Mouse (Mus musculus): ENCODE measurements around the gene Hs3st3a1. TPM values are rescaled to one million over a fixed set of nuclear protein-coding genes. Genes with fewer than 3 reads are reported as not detected.

Gene Hs3st3a1
- polyA plus RNA-seq, 1 experiment from 2014 or later = 4.6 TPM

DNA sequence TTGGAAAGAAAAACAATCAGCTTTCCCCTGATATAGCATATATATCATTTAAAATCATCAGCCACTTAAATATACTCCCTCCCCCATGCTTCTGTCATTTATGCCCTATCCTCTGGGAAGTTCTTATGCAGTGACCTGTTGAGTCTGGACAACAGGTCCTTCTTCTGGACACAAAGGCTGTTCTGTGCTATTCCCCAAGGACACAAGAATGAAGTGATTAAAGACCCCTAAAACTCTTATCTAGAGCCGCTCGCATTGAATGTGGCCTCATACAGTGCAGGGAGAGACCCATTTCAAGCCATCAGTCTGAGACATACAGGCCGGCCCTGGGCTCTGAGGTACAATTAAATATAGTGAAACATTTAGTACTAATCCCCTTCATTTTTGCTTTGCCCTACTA lies 2.6 kb downstream of the Hs3st3a1 start:
- Histone ChIP-seq H3K4me1 (peaks cover 7% of the 10 kb centered on the region; the same call in 1 of the 2 replicates), H3K4me2 (replicated peaks) (peak overlapping the region; percentile 99), H3K27ac (no peak overlapping the region), H3K9ac (no peak overlapping the region; the same call in 1 of the 2 replicates), H3K36me3 (no peaks in the 10 kb centered on the region), H3K4me3 (peak overlapping the region; percentile 25), H3K9me3 (no peaks in the 10 kb centered on the region), H3K27me3 (0 out of 2 replicates have a peak, but pooled peaks cover 2% of the 10 kb centered on the region)
- no peak for ATAC-seq (ENCODE audit: insufficient number of reproducible peaks, insufficient read depth, low FRiP score, low TSS enrichment)
- 30% methylated on average over 3 of the region's 3 CpGs for WGBS

DNA sequence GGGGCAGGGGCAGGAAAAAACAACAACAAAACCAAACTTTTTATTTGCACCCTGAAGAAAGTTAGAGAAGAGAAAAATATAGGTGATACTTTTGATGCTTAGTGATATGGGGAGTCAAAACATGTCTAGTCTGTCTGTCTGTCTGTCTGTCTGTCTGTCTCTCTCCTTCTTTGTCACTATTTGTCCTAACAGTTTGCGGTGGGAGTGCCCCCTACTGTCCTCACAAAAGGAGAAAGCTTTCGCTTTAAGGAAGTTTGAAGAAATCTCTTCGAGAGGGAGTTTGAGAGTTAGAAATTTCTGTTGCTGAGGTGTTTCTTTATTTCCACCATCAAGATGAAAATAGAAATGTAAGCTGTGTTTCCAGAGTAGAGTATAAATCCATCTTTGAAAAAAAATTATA lies 3.8 kb downstream of the Hs3st3a1 start:
- Histone ChIP-seq H3K4me1 (peaks cover 10% of the 10 kb centered on the region; the same call in 1 of the 2 replicates), H3K4me2 (replicated peaks) (peak overlapping the region; percentile 30), H3K27ac (no peak overlapping the region), H3K27me3 (0 out of 2 replicates have a peak, but pooled peaks cover 2% of the 10 kb centered on the region), H3K36me3 (no peaks in the 10 kb centered on the region), H3K9me3 (no peaks in the 10 kb centered on the region), H3K4me3 (peak overlapping the region; percentile 10; the same call in 1 of the 2 replicates), H3K9ac (no peak overlapping the region)
- WGBS = 33% methylated on average over 3 of the region's 3 CpGs
- no peak for ATAC-seq (ENCODE audit: insufficient number of reproducible peaks, insufficient read depth, low FRiP score, low TSS enrichment)

DNA sequence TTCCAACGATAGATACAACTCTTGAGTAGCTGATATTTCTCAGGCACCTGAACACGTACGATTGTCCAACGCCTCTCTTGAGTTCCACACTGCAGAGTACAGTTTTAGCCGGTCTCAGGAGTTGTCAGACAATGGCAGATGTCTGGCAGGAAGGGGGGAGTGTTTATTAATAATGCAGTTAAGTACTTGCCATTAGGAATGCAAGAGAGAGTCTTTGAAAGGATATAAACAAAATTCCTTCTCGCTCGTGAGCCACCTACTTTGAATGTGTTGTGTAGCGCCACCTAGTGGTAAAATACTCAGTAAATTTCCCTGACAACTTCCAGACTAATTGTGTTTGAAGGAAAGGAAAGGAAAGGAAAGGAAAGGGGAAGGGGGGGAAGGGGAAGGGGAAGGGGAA lies 7.0 kb downstream of the Hs3st3a1 start:
- H3K9ac ChIP-seq = no peak overlapping the region
- H3K4me1 ChIP-seq = peaks cover 8% of the 10 kb centered on the region; the same call in 1 of the 2 replicates
- H3K9me3 ChIP-seq = no peaks in the 10 kb centered on the region
- 0 out of 2 replicates have a peak, but pooled peaks cover 6% of the 10 kb centered on the region for H3K27me3 ChIP-seq
- peak overlapping the region; percentile 9; the same call in 1 of the 2 replicates for H3K27ac ChIP-seq
- ATAC-seq (ENCODE audit: insufficient number of reproducible peaks, insufficient read depth, low FRiP score, low TSS enrichment) = no peak
- 36% methylated on average over 8 of the region's 8 CpGs for WGBS
- no peaks in the 10 kb centered on the region for H3K36me3 ChIP-seq
- H3K4me3 ChIP-seq = no peak overlapping the region
- H3K4me2 ChIP-seq (replicated peaks) = no peak overlapping the region

DNA sequence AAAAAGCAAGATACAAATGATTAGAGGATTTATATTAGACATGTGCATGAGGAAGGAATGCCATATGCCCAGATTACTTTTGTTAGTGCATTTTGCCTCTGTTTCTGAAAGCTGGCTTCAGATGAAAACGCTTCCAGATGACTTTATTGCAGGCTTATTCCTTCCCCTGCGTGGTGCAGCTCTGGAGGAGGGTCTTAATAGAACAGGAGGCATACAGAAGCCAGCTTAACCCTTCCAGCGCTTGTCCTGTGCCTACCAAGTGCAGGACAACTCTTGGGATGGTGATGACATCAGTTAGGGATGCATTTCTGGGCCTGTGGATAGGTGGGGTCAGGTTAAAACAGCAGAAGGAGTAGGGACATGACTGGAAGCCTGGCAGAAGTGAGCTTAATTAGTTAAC lies 7.6 kb downstream of the Hs3st3a1 start:
- H3K27me3 ChIP-seq = 0 out of 2 replicates have a peak, but pooled peaks cover 5% of the 10 kb centered on the region
- no peak overlapping the region for H3K9ac ChIP-seq
- no peaks in the 10 kb centered on the region for H3K36me3 ChIP-seq
- H3K4me2 ChIP-seq (replicated peaks) = no peak overlapping the region
- WGBS = 21% methylated on average over 3 of the region's 3 CpGs
- no peak overlapping the region for H3K27ac ChIP-seq
- peak; percentile 56; the same call in 1 of the 2 replicates for ATAC-seq (ENCODE audit: insufficient number of reproducible peaks, insufficient read depth, low FRiP score, low TSS enrichment)
- H3K9me3 ChIP-seq = no peaks in the 10 kb centered on the region
- H3K4me3 ChIP-seq = no peak overlapping the region
- peaks cover 8% of the 10 kb centered on the region; the same call in 1 of the 2 replicates for H3K4me1 ChIP-seq

DNA sequence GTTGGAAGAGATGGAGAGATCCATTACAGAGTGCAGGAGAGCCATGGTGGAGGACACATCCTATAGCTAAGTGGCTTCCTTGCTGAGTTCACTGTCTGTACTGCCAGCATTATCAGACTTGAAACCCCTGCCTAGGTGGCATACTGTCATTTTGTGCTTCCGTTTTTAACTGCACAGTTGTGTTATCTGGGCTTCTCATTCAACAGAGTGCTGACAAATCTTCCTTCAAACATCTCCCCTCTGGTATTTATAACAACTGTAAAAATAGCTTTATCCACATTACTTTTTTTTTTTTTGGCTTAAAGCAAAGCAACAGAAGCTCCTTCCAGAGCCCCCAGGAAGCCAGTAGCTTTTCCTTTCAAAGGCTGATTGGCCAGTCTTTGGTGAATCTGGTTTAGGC lies 10.1 kb downstream of the Hs3st3a1 start:
- peaks cover 8% of the 10 kb centered on the region; the same call in 1 of the 2 replicates for H3K4me1 ChIP-seq
- H3K4me2 ChIP-seq (replicated peaks) = no peak overlapping the region
- H3K4me3 ChIP-seq = no peak overlapping the region
- WGBS = 86% methylated on average over 1 of the region's 1 CpGs
- 0 out of 2 replicates have a peak, but pooled peaks cover 3% of the 10 kb centered on the region for H3K27me3 ChIP-seq
- no peak overlapping the region for H3K9ac ChIP-seq
- ATAC-seq (ENCODE audit: insufficient number of reproducible peaks, insufficient read depth, low FRiP score, low TSS enrichment) = no peak
- no peak overlapping the region for H3K27ac ChIP-seq
- no peaks in the 10 kb centered on the region for H3K9me3 ChIP-seq
- no peaks in the 10 kb centered on the region for H3K36me3 ChIP-seq

DNA sequence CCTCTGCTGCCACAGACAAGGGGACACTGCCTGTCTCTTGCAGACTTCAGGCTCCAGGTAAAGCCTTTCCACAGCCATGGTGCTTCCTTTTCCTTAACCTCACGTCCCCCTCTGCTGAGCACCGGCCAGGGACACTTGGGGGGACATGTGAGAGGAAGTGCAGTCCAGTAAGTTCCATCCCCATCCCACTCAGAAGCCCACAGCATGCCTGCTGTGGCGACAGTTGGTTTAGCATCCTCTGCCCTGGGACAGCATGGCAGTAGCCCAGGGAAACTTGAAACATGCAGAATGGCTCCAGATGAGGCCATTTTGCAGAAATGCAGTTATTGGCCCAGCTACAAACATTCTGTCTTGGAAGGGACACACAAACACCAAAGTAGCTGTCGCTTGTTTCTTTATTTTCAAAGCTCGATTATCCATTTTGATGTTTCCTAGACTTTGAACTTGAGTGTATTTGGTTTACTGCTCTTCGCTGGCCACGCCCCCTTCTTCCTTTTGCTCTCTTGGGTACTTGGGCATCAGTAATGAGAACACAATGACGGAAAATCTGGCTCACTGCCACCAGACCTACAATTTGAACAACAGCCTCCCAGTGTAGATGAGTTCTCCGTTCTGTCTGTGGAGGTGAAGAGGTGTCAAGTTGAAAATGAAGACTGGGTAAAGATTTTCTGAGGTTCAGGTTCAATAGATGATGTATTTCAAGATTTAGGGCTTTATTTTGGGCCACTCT lies 13.6 kb downstream of the Hs3st3a1 start:
- Histone ChIP-seq H3K9me3 (no peaks in the 10 kb centered on the region), H3K4me2 (replicated peaks) (no peak overlapping the region), H3K27me3 (0 out of 2 replicates have a peak, but pooled peaks cover 3% of the 10 kb centered on the region), H3K36me3 (no peaks in the 10 kb centered on the region), H3K9ac (no peak overlapping the region), H3K4me3 (no peak overlapping the region), H3K27ac (no peak overlapping the region), H3K4me1 (0 out of 2 replicates have a peak, but pooled peaks cover 3% of the 10 kb centered on the region)
- 81% methylated on average over 9 of the region's 9 CpGs for WGBS
- no peak for ATAC-seq (ENCODE audit: insufficient number of reproducible peaks, insufficient read depth, low FRiP score, low TSS enrichment)

DNA sequence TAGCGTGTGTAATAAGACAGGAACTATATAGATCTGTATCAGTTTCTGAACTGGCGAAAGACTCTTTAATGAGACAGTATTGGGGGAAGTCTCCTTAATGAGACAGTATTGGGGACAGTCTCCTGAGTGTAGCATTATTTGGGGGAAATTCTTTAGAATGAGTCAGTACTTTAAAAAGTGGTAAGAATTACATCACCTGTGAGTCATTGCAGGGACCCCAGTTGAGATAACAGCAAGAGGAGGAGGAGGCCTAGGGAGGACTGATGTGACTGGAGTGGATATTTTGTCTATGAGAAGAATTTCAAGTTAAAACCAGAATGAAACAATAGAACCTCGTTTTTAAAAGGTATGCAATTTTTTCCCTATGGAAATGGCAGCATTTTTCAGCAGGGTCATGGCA lies 26.6 kb downstream of the Hs3st3a1 start:
- H3K4me3 ChIP-seq = no peak overlapping the region
- no peak for ATAC-seq (ENCODE audit: insufficient number of reproducible peaks, insufficient read depth, low FRiP score, low TSS enrichment)
- 77% methylated on average over 3 of the region's 3 CpGs for WGBS

DNA sequence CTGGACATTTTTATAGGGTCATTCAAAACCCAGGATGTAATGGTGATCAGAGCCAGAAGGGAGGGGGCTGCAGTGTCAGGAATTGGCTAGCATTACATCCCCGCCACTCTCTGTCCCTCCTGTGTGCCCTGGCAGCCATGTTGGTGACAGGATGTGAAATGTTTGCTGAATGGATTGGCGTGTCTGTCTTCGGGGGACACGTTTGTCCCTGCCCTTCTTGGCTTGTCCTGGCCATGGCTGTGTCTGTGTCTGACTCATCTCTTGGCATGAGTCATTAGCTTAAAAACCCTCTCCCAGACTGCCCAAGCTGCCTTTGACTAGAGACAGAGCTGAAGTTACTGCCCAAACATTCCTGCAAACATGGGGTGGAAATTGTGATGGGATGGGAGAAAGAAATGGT lies 33.6 kb downstream of the Hs3st3a1 start:
- Histone ChIP-seq H3K27me3 (no peaks in the 10 kb centered on the region), H3K4me1 (0 out of 2 replicates have a peak, but pooled peaks cover 4% of the 10 kb centered on the region), H3K4me2 (replicated peaks) (no peak overlapping the region), H3K9me3 (no peaks in the 10 kb centered on the region), H3K36me3 (no peaks in the 10 kb centered on the region), H3K9ac (no peak overlapping the region), H3K27ac (no peak overlapping the region), H3K4me3 (no peak overlapping the region)
- ATAC-seq (ENCODE audit: insufficient number of reproducible peaks, insufficient read depth, low FRiP score, low TSS enrichment) = no peak
- 59% methylated on average over 4 of the region's 4 CpGs for WGBS

More for the DNA sequence above, 26.6 kb downstream of the Hs3st3a1 start:
- no peaks in the 10 kb centered on the region for H3K36me3 ChIP-seq
- H3K9ac ChIP-seq = no peak overlapping the region
- no peaks in the 10 kb centered on the region for H3K4me1 ChIP-seq
- no peak overlapping the region for H3K27ac ChIP-seq
- no peaks in the 10 kb centered on the region for H3K9me3 ChIP-seq
- H3K27me3 ChIP-seq = no peaks in the 10 kb centered on the region
- no peak overlapping the region for H3K4me2 ChIP-seq (replicated peaks)

DNA sequence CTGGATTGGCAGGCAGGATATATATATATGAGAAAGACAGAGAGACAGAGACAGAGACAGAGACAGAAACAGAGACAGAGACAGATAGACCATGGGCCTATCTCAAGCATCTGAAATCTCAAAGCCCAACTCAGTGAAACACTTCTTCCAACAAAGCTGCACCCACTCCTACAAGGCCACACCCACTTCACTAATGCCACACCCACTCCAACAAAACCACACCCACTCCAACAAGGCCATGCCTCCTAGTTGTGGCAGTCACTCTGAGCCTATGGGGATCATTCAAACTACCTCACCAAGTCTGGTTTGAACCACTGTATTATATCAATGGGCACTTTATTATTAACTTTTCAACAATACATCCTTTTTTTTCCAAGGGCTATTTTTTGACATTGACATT lies 35.6 kb downstream of the Hs3st3a1 start:
- Histone ChIP-seq H3K4me1 (0 out of 2 replicates have a peak, but pooled peaks cover 4% of the 10 kb centered on the region), H3K27ac (no peak overlapping the region), H3K36me3 (no peaks in the 10 kb centered on the region), H3K9me3 (no peaks in the 10 kb centered on the region), H3K27me3 (no peaks in the 10 kb centered on the region), H3K4me2 (replicated peaks) (no peak overlapping the region), H3K9ac (no peak overlapping the region), H3K4me3 (no peak overlapping the region)
- no peak for ATAC-seq (ENCODE audit: insufficient number of reproducible peaks, insufficient read depth, low FRiP score, low TSS enrichment)

DNA sequence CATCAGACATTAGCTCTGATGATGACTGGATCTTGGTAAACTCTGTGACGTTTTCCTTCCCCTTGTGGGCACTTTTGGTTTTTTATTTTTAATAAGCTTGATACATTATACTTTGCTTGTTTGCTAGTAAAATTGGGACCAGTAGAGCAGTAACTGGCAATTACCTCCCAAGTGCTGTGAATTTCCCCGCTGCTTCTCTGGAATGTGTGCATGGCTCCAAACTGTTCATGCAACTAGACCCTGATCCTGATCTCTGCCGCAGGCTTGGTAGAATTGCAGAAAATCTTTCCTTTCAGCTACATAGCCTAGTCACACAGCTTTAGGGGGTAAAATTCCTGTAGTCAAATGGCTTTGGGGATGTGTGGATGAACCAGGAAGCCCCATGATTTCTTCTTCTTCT lies 38.5 kb downstream of the Hs3st3a1 start:
- no peaks in the 10 kb centered on the region for H3K9me3 ChIP-seq
- ATAC-seq (ENCODE audit: insufficient number of reproducible peaks, insufficient read depth, low FRiP score, low TSS enrichment) = no peak
- H3K4me3 ChIP-seq = no peak overlapping the region
- H3K36me3 ChIP-seq = no peaks in the 10 kb centered on the region
- 73% methylated on average over 3 of the region's 3 CpGs for WGBS
- 0 out of 2 replicates have a peak, but pooled peaks cover 4% of the 10 kb centered on the region for H3K4me1 ChIP-seq
- no peak overlapping the region for H3K27ac ChIP-seq
- H3K9ac ChIP-seq = no peak overlapping the region
- no peak overlapping the region for H3K4me2 ChIP-seq (replicated peaks)
- H3K27me3 ChIP-seq = no peaks in the 10 kb centered on the region

DNA sequence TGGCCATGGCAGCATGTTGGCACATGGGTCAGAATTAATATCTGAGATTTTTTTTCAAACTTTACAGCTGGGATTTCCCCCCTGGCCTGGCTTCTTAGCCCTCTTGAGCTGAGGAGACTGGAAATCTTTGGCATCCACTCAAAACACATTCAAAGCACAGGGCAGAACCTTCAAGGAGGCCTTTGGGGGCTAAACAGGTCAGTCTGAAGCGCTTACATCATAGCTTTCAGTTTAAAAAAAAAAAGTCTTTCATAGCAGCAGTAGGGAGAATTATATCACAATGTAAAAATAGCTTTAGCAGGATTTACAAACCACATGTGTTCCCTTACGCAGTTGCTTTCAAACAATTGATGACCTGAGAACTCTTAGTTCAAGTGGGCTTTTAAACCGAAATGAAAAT lies 46.3 kb downstream of the Hs3st3a1 start:
- Histone ChIP-seq H3K9ac (no peak overlapping the region), H3K4me1 (0 out of 2 replicates have a peak, but pooled peaks cover 5% of the 10 kb centered on the region), H3K27me3 (no peaks in the 10 kb centered on the region), H3K4me2 (replicated peaks) (no peak overlapping the region), H3K27ac (no peak overlapping the region), H3K36me3 (no peaks in the 10 kb centered on the region), H3K9me3 (no peaks in the 10 kb centered on the region), H3K4me3 (no peak overlapping the region)
- ATAC-seq (ENCODE audit: insufficient number of reproducible peaks, insufficient read depth, low FRiP score, low TSS enrichment) = no peak
- WGBS = 82% methylated on average over 3 of the region's 3 CpGs

All from embryonic facial prominence, embryonic 12.5 days (tissue).